Mouse (Mus musculus) stomach, postnatal 0 days (tissue): ENCODE measurements around the gene Szt2. TPM values are rescaled to one million over a fixed set of nuclear protein-coding genes. Genes with fewer than 3 reads are reported as not detected.

ENCODE experiments used
- ATAC-seq: fragments of 200-750 bp; cut with Nextera tagmentation; 2 replicates; pipeline ENCODE4 v1.8.0; 2017; ENCODE audit not compliant: low FRiP score, low TSS enrichment
- DNase-seq: peaks from one replicate; pipeline ENCODE4 v3.0.0-alpha.2; 2016; ENCODE audit warnings: low spot score
- H3K27ac ChIP-seq: fragments of 300-500 bp; sonication (generic); replicated peaks from 2 replicates; pipeline ENCODE4 v1.5.1; 2014; ENCODE audit warnings: mild to moderate bottlenecking, control low read depth
- H3K27me3 ChIP-seq: fragments of 300-500 bp; sonication (generic); 2 replicates; pipeline ENCODE4 v1.6.1; 2014; ENCODE audit warnings: low read length; ENCODE audit not compliant: control insufficient read depth, insufficient read depth
- H3K36me3 ChIP-seq: fragments of 300-500 bp; sonication (generic); 2 replicates; pipeline ENCODE4 v1.6.1; 2014; ENCODE audit warnings: low read length, mixed read lengths; ENCODE audit not compliant: control insufficient read depth, insufficient read depth
- H3K4me1 ChIP-seq: fragments of 300-500 bp; sonication (generic); replicated peaks from 2 replicates; pipeline ENCODE4 v1.6.1; 2014; ENCODE audit warnings: antibody characterized with exemption; ENCODE audit not compliant: control insufficient read depth, insufficient read depth
- H3K4me2 ChIP-seq: fragments of 300-500 bp; sonication (generic); replicated peaks from 2 replicates; pipeline ENCODE4 v1.6.1; 2014; ENCODE audit warnings: low read depth, mild to moderate bottlenecking, control low read depth, moderate library complexity
- H3K4me3 ChIP-seq: fragments of 300-500 bp; sonication (generic); 2 replicates; pipeline ENCODE4 v1.5.1; 2014; ENCODE audit warnings: low read depth, low read length, control low read depth
- H3K9ac ChIP-seq: fragments of 300-500 bp; sonication (generic); 2 replicates; pipeline ENCODE4 v1.6.1; 2014; ENCODE audit warnings: mild to moderate bottlenecking, low read length, control low read depth, mixed read lengths
- H3K9me3 ChIP-seq: fragments of 300-500 bp; sonication (generic); 2 replicates; pipeline ENCODE4 v1.6.1; 2016; ENCODE audit warnings: low read length; ENCODE audit not compliant: control insufficient read depth
- CTCF ChIP-seq: IDR thresholded peaks from 2 replicates; pipeline ENCODE4 v1.5.1; 2016; ENCODE audit warnings: antibody characterized with exemption, low read depth, mild to moderate bottlenecking, moderate library complexity
- EP300 ChIP-seq: optimal IDR thresholded peaks from 2 replicates; pipeline ENCODE3; 2016; ENCODE audit warnings: antibody characterized with exemption
- WGBS: fragments of 180-500 bp; shearing (Covaris S2); extraction: QIAGEN DNeasy Blood & Tissue Kit; methylation state at CpG from one replicate; pipeline ENCODE4 v1.1.7; 2014; 5-methylcytosine and 5-hydroxymethylcytosine counted together
- polyA plus RNA-seq: library from polyadenylated mRNA; unstranded; fragments of >200 nt; fragmentation: Nextera tagmentation; extraction: Ambion mirVana; gene quantifications from 2 replicates; pipeline ENCODE4 v1.2.1, GENCODE M21; 2015

The Szt2 gene
- polyA plus RNA-seq, 1 experiment from 2014 or later, result 2.1 TPM

- no peak for ATAC-seq
- no peaks in the 10 kb centered on the region for H3K36me3 ChIP-seq
- H3K4me2 ChIP-seq, result no peak overlapping the region
- no peaks in the 10 kb centered on the region for H3K9me3 ChIP-seq
- WGBS, result 79% methylated on average over 4 of the region's 4 CpGs
- H3K27ac ChIP-seq, result no peak overlapping the region
- H3K9ac ChIP-seq, result no peak overlapping the region
- DNase-seq, result no peak
- H3K4me3 ChIP-seq, result no peak overlapping the region
- no peaks in the 10 kb centered on the region for H3K4me1 ChIP-seq
- H3K27me3 ChIP-seq, result no peaks in the 10 kb centered on the region
- TF ChIP-seq EP300 (no peak), CTCF (no peak)
Measured at GRCm38 (mm10) chr4:118316662-118317061, 92.4 kb downstream of the Szt2 start.

DNA sequence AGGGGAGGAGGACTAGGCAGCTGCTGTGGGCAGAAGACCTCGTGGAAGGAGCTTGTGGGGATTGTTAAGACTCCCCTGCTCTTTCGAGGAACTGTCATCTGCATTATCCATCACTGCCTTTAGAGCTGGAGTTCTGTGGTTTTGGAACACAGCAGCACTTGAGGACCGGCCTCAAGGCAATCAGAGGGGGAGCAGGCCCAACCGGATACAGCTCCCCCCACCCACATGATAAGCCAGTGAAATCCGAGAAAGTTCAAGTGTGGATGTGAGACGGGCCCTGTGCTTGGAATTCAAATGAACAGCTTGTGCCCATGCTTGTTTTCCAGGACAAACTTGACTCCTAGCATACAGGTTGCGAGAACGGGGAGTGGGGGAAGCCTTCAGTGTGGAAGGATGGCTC is 93.8 kb downstream of the Szt2 start:
- no peak overlapping the region for H3K27ac ChIP-seq
- H3K4me2 ChIP-seq, result no peak overlapping the region
- H3K9ac ChIP-seq, result no peak overlapping the region
- WGBS, result 25% methylated on average over 8 of the region's 8 CpGs
- DNase-seq (no peak), ATAC-seq (no peak)
- no peak for TF ChIP-seq EP300
- TF ChIP-seq CTCF, result no peak
- no peak overlapping the region for H3K4me3 ChIP-seq
- H3K36me3 ChIP-seq, result no peaks in the 10 kb centered on the region
- no peaks in the 10 kb centered on the region for H3K9me3 ChIP-seq
- H3K27me3 ChIP-seq, result no peaks in the 10 kb centered on the region
- H3K4me1 ChIP-seq, result no peaks in the 10 kb centered on the region

Other genes with a start within 250 kb of the Szt2 start
- 14.4 and 14.6 TPM in 2 replicates for gene Kdm4a, start 229.2 kb downstream of the Szt2 start, polyA plus RNA-seq
- 30.1 and 34.1 TPM in 2 replicates for gene Ptprf, start 117.9 kb downstream of the Szt2 start, polyA plus RNA-seq
- gene Med8, start 64 bp upstream of the Szt2 start, polyA plus RNA-seq, result 86.7 and 87.3 TPM in 2 replicates
- 366 and 374 TPM in 2 replicates for gene Elovl1, start 18.8 kb upstream of the Szt2 start, polyA plus RNA-seq
- 50.0 and 67.3 TPM in 2 replicates for gene Cdc20, start 28.1 kb upstream of the Szt2 start, polyA plus RNA-seq
- 0.05 and 0.06 TPM in 2 replicates for gene Mpl, start 48.2 kb upstream of the Szt2 start, polyA plus RNA-seq
- gene Tie1, start 80.8 kb upstream of the Szt2 start, polyA plus RNA-seq, result 9.2 and 9.3 TPM in 2 replicates
- gene 2610528J11Rik, start 117.7 kb upstream of the Szt2 start, polyA plus RNA-seq, result 56.8 and 57.6 TPM in 2 replicates
- 41.3 and 42.7 TPM in 2 replicates for gene Tmem125, start 134.8 kb upstream of the Szt2 start, polyA plus RNA-seq
- gene Cfap57, start 211.5 kb upstream of the Szt2 start, polyA plus RNA-seq, result 1.2 and 1.3 TPM in 2 replicates
- gene Ebna1bp2, start 211.5 kb upstream of the Szt2 start, polyA plus RNA-seq, result 90.4 and 94.5 TPM in 2 replicates
- gene Olfr62, start 249.7 kb upstream of the Szt2 start, polyA plus RNA-seq, result not detected in 2 replicates